Mouse (Mus musculus) kidney, embryonic 16.5 days (tissue): Measurements from ENCODE around the gene Adamtsl1. TPM values are rescaled to one million over a fixed set of nuclear protein-coding genes. Genes with fewer than 3 reads are reported as not detected.
A peak's percentile ranks its signal among the peaks of the same experiment; 100 is the strongest.

Experiments
- ATAC-seq: fragments of 200-750 bp; cut with Nextera tagmentation; 2 replicates; pipeline ENCODE4 v1.8.0; 2017; ENCODE audit warnings: moderate TSS enrichment; ENCODE audit not compliant: low FRiP score, low TSS enrichment
- H3K27ac ChIP-seq: fragments of 300-500 bp; sonication (generic); 2 replicates; pipeline ENCODE4 v1.5.1; 2014; ENCODE audit warnings: low read length
- H3K27me3 ChIP-seq: fragments of 300-500 bp; sonication (generic); 2 replicates; pipeline ENCODE4 v1.6.1; 2014; ENCODE audit warnings: low read length, control low read depth, mixed read lengths; ENCODE audit not compliant: insufficient read depth
- H3K36me3 ChIP-seq: fragments of 300-500 bp; sonication (generic); 2 replicates; pipeline ENCODE4 v1.6.1; 2014; ENCODE audit warnings: low read length, control low read depth, mixed read lengths; ENCODE audit not compliant: insufficient read depth
- H3K4me1 ChIP-seq: fragments of 300-500 bp; sonication (generic); 2 replicates; pipeline ENCODE4 v1.6.1; 2014; ENCODE audit warnings: low read length, control low read depth, mixed read lengths; ENCODE audit not compliant: insufficient read depth
- H3K4me2 ChIP-seq: fragments of 300-500 bp; sonication (generic); replicated peaks from 2 replicates; pipeline ENCODE4 v1.6.1; 2014; ENCODE audit warnings: low read depth, low read length
- H3K4me3 ChIP-seq: fragments of 300-500 bp; sonication (generic); 2 replicates; pipeline ENCODE4 v1.5.1; 2014; ENCODE audit warnings: mild to moderate bottlenecking, low read length
- H3K9ac ChIP-seq: fragments of 300-500 bp; sonication (generic); replicated peaks from 2 replicates; pipeline ENCODE4 v1.6.1; 2014; ENCODE audit warnings: low read length
- H3K9me3 ChIP-seq: fragments of 300-500 bp; sonication (generic); 2 replicates; pipeline ENCODE4 v1.6.1; 2016; ENCODE audit warnings: low read length, control low read depth
- WGBS: fragments of 180-500 bp; shearing (Covaris S2); extraction: QIAGEN DNeasy Blood & Tissue Kit; methylation state at CpG from one replicate; pipeline ENCODE4 v1.1.7; 2014; 5-methylcytosine and 5-hydroxymethylcytosine counted together
- polyA plus RNA-seq: library from polyadenylated mRNA; unstranded; fragments of >200 nt; fragmentation: Nextera tagmentation; extraction: Ambion mirVana; gene quantifications from 2 replicates; pipeline ENCODE4 v1.2.1, GENCODE M21; 2015

The Adamtsl1 gene
- polyA plus RNA-seq, 1 experiment from 2014 or later: 18.1 TPM

DNA sequence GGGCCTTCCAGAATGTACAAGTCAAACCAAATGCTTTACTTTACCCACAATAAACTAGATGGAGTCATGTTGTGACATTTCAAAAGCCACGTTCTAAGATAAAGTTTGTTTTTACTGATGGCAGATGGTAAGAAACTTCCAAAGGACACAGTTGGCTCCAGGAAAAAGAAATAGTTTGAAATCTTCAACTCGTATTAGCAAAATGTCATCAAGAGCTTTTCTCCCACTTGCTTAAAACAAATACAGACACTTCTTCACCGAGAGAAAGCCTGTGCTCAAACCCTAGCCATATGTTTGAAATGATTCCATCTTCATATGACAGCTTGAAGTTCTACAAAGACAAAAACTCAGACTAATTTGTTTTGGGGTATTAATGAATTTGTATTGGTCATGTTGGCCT lies 211.0 kb downstream of the Adamtsl1 start:
- no peak for ATAC-seq
- WGBS: 64% methylated on average over 3 of the region's 3 CpGs
- no peak overlapping the region for H3K27ac ChIP-seq

GRCm38 (mm10) chr4:85727731-85728130 lies 213.8 kb downstream of the Adamtsl1 start:
- H3K36me3 ChIP-seq: no peaks in the 10 kb centered on the region
- no peak overlapping the region for H3K27ac ChIP-seq
- H3K4me3 ChIP-seq: no peak overlapping the region
- H3K4me2 ChIP-seq: no peak overlapping the region
- no peaks in the 10 kb centered on the region for H3K4me1 ChIP-seq
- H3K9me3 ChIP-seq: 0 out of 2 replicates have a peak, but pooled peaks cover 4% of the 10 kb centered on the region
- 61% methylated on average over 2 of the region's 2 CpGs for WGBS
- no peaks in the 10 kb centered on the region for H3K27me3 ChIP-seq
- no peak for ATAC-seq
- H3K9ac ChIP-seq: no peak overlapping the region

More for the DNA sequence above, 211.0 kb downstream of the Adamtsl1 start:
- H3K4me1 ChIP-seq: no peaks in the 10 kb centered on the region
- no peaks in the 10 kb centered on the region for H3K36me3 ChIP-seq
- H3K9ac ChIP-seq: no peak overlapping the region
- H3K9me3 ChIP-seq: no peaks in the 10 kb centered on the region
- H3K4me2 ChIP-seq: no peak overlapping the region
- no peak overlapping the region for H3K4me3 ChIP-seq
- H3K27me3 ChIP-seq: no peaks in the 10 kb centered on the region

DNA sequence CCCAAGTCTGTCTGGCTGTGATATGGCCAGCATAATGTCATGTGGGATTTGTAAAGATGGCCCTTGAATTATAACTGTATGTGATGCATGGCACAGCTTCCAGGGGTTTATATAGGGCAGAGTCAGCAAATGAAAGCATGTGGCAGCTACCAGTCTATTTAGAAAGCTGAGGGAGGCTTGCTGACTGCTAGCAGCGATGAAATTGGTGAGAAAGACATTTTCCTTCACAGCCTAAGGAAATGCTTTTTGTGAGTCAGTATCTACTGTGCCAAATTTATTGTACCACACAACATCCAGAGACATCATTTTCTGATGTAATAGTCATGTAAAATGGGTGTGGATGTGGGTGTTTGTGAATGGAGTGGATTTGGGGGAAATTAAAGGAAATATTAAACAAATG lies 214.4 kb downstream of the Adamtsl1 start:
- Histone ChIP-seq H3K9me3 (0 out of 2 replicates have a peak, but pooled peaks cover 4% of the 10 kb centered on the region), H3K4me2 (no peak overlapping the region), H3K27me3 (no peaks in the 10 kb centered on the region), H3K36me3 (no peaks in the 10 kb centered on the region), H3K27ac (no peak overlapping the region), H3K4me1 (no peaks in the 10 kb centered on the region), H3K4me3 (no peak overlapping the region), H3K9ac (no peak overlapping the region)
- 90% methylated on average over 1 of the region's 1 CpGs for WGBS
- no peak for ATAC-seq

- no peak for ATAC-seq
- no peak overlapping the region for H3K27ac ChIP-seq
- H3K4me3 ChIP-seq: no peak overlapping the region
- no peaks in the 10 kb centered on the region for H3K36me3 ChIP-seq
- peaks cover 5% of the 10 kb centered on the region; the same call in 1 of the 2 replicates for H3K4me1 ChIP-seq
- no peak overlapping the region for H3K9ac ChIP-seq
- H3K9me3 ChIP-seq: no peaks in the 10 kb centered on the region
- 64% methylated on average over 4 of the region's 4 CpGs for WGBS
- H3K27me3 ChIP-seq: peaks cover 3% of the 10 kb centered on the region; the same call in 1 of the 2 replicates
- no peak overlapping the region for H3K4me2 ChIP-seq
These were observed 226.5 kb downstream of the Adamtsl1 start for GRCm38 (mm10) chr4:85740478-85740877.

GRCm38 (mm10) chr4:85741825-85742391 lies 227.9 kb downstream of the Adamtsl1 start:
- Histone ChIP-seq H3K9ac (no peak overlapping the region), H3K4me3 (no peak overlapping the region), H3K9me3 (no peaks in the 10 kb centered on the region), H3K27ac (no peak overlapping the region), H3K36me3 (no peaks in the 10 kb centered on the region), H3K4me2 (no peak overlapping the region), H3K27me3 (peaks cover 3% of the 10 kb centered on the region; the same call in 1 of the 2 replicates), H3K4me1 (peaks cover 5% of the 10 kb centered on the region; the same call in 1 of the 2 replicates)
- 14% methylated on average over 3 of the region's 3 CpGs for WGBS
- no peak for ATAC-seq

DNA sequence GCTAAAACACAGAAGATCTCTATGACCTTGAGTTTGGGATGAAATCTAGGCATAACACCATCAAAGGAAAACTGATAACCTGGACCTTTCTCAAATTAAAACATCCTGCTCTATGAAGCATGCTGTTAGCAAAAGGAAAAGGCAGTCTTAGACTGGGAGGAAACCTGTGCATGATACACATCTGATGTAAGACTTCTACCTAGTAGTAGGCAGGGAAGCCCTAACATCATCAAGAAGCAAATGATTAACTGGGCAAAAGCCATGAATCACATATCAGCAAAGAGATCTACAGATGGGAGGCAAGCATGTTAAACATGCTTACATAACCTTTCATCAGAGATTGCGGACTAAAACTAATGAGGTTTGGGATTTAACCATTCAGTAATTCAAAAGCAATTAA lies 229.5 kb downstream of the Adamtsl1 start:
- no peaks in the 10 kb centered on the region for H3K36me3 ChIP-seq
- H3K4me3 ChIP-seq: no peak overlapping the region
- H3K4me1 ChIP-seq: peaks cover 5% of the 10 kb centered on the region; the same call in 1 of the 2 replicates
- no peaks in the 10 kb centered on the region for H3K9me3 ChIP-seq
- ATAC-seq: peak; percentile 65; the same call in 1 of the 2 replicates
- no peak overlapping the region for H3K9ac ChIP-seq
- H3K4me2 ChIP-seq: no peak overlapping the region
- H3K27ac ChIP-seq: no peak overlapping the region
- 37% methylated on average over 1 of the region's 1 CpGs for WGBS
- H3K27me3 ChIP-seq: peaks cover 3% of the 10 kb centered on the region; the same call in 1 of the 2 replicates

DNA sequence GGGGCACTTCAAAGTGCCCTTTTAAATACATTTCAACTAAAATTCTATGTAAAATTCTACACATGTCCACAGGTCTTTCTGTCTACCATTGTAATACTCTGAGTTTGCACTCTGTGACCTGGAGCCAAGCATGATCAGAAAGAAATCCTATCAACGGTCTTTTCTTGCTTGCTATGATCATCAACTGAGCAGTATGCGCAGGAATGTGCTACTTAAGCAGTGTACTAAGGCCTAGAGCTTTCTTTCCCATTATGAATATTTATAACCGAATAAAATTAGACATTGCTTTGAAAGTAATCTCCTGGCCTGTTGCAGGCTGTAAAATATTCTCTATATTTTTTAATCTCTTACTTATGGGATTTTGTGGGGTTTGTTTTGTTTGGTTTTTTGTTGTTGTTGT lies 248.7 kb downstream of the Adamtsl1 start:
- no peak for ATAC-seq
- no peak overlapping the region for H3K4me2 ChIP-seq
- H3K9ac ChIP-seq: no peak overlapping the region

DNA sequence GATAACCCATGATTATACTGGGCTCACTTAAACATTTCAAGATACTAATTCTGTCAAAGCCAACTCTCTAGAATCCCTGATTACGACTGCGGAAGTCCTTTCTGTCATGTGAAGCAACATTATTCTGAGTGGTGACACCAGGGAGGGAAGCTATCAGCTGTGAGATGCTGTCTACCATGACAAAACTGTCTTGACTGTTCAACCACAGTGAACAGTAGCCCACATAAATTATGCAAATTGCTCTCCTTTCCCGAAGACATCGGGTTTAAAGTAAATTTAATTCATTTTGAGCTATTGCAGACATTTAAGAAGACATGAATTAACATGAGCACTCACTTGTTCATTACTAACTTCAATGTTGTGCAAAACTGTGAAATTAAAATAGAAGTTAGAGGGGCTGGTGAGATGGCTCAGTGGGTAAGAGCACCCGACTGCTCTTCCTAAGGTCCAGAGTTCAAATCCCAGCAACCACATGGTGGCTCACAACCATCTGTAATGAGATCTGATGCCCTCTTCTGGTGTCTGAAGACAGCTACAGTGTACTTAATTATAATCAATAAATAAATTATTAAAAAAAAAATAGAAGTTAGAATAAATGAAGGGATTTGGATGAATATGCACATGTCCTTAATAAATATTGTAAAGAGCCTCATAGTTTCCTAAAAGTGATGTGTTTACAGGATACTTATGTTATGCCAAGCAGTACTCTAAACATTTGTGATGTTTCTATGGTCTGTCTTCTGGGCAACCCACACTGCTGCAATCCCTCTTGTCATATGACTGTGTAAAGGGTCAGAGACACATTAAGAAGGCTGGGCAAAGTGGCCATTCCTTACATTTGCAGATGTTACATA lies 249.4 kb downstream of the Adamtsl1 start:
- H3K36me3 ChIP-seq: no peaks in the 10 kb centered on the region
- no peak overlapping the region for H3K27ac ChIP-seq
- H3K4me3 ChIP-seq: no peak overlapping the region
- no peak overlapping the region for H3K4me2 ChIP-seq
- no peaks in the 10 kb centered on the region for H3K9me3 ChIP-seq
- WGBS: 62% methylated on average over 5 of the region's 5 CpGs
- H3K9ac ChIP-seq: no peak overlapping the region
- H3K27me3 ChIP-seq: no peaks in the 10 kb centered on the region
- H3K4me1 ChIP-seq: peaks cover 6% of the 10 kb centered on the region
- no peak for ATAC-seq

More for the DNA sequence above, 248.7 kb downstream of the Adamtsl1 start:
- H3K9me3 ChIP-seq: no peaks in the 10 kb centered on the region
- H3K27ac ChIP-seq: no peak overlapping the region
- no peaks in the 10 kb centered on the region for H3K4me1 ChIP-seq
- 77% methylated on average over 3 of the region's 3 CpGs for WGBS
- no peak overlapping the region for H3K4me3 ChIP-seq
- H3K36me3 ChIP-seq: no peaks in the 10 kb centered on the region
- H3K27me3 ChIP-seq: no peaks in the 10 kb centered on the region

DNA sequence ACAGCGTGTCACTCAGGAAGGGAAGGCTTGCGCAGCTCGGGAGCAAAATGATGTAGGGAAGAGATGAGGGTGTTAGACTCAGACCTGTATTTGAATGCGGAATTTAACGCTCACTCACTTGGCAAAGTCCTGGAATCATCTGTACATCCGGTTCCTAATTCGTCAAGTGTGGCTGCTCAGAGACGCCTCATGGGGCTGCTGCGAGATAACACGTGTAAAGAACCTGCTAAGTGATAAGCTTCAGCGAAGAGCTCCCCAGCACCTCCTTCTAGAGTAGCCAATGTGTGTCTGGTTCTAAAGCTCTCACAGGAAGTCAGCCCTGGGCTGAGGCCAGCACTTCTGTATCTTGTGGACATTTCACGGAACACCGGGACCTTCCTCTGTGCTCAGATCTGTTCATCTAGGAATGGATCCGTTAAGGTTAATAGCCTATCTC lies 250.1 kb downstream of the Adamtsl1 start:
- H3K27ac ChIP-seq: no peak overlapping the region
- no peaks in the 10 kb centered on the region for H3K27me3 ChIP-seq
- no peak overlapping the region for H3K9ac ChIP-seq
- WGBS: 87% methylated on average over 14 of the region's 14 CpGs
- H3K4me1 ChIP-seq: peaks cover 6% of the 10 kb centered on the region
- no peaks in the 10 kb centered on the region for H3K36me3 ChIP-seq
- ATAC-seq: no peak
- no peak overlapping the region for H3K4me2 ChIP-seq
- H3K9me3 ChIP-seq: no peaks in the 10 kb centered on the region
- no peak overlapping the region for H3K4me3 ChIP-seq

- Histone ChIP-seq H3K27me3 (no peaks in the 10 kb centered on the region), H3K4me1 (peaks cover 6% of the 10 kb centered on the region), H3K9ac (no peak overlapping the region), H3K27ac (no peak overlapping the region), H3K9me3 (no peaks in the 10 kb centered on the region), H3K36me3 (no peaks in the 10 kb centered on the region), H3K4me3 (no peak overlapping the region), H3K4me2 (no peak overlapping the region)
- WGBS: 62% methylated on average over 3 of the region's 3 CpGs
- no peak for ATAC-seq
These were observed 250.5 kb downstream of the Adamtsl1 start for GRCm38 (mm10) chr4:85764476-85764875.
